Mouse (Mus musculus) retina, postnatal 1 day (tissue): ENCODE measurements at regions not wholly inside any gene's neighbourhood (a gene's known extent, or its start where the extent isn't known, plus 50 kb on each side); places are given as distances from the start of the nearest gene placed in this dataset.
A peak's percentile ranks its signal among the peaks of the same experiment; 100 is the strongest.
"Not testable (repeated sequence)": the region's sequence is repeated elsewhere in the genome, so short reads cannot be mapped to it uniquely, and the experiment has no call there.

Source experiments
- DNase-seq: peaks from one replicate; pipeline ENCODE4 v3.0.0-alpha.2; 2012

- no peak for DNase-seq
These were observed 1496.6 kb upstream of the 4931417E11Rik start for GRCm38 (mm10) chr6:74966046-74966445.

- no peak for DNase-seq
These were observed 1459.0 kb upstream of the 4931417E11Rik start for GRCm38 (mm10) chr6:74928485-74928884.

GRCm38 (mm10) chr6:74903551-74903950, 1434.1 kb upstream of the 4931417E11Rik start:
- DNase-seq, result no peak

- peak; percentile 11 for DNase-seq
These were observed 1401.3 kb upstream of the 4931417E11Rik start for GRCm38 (mm10) chr6:74870626-74871320.

- DNase-seq, result not testable (repeated sequence)
These were observed 1351.2 kb upstream of the 4931417E11Rik start for GRCm38 (mm10) chr6:74820696-74821095.
